Mouse (Mus musculus) CH12.LX (cell line): ENCODE results near the gene Crip2. TPM values are rescaled to one million over a fixed set of nuclear protein-coding genes. Genes with fewer than 3 reads are reported as not detected.

Source experiments
- DNase-seq: peaks from one replicate; pipeline ENCODE4 v3.0.0-alpha.2; 2013; ENCODE audit errors: extremely low read depth
- H3K27ac ChIP-seq: 2 replicates; pipeline ENCODE4 v1.5.1; 2012; ENCODE audit warnings: low read depth, mild to moderate bottlenecking, control low read depth, moderate library complexity; ENCODE audit not compliant: insufficient read depth
- H3K27me3 ChIP-seq: replicated peaks from 2 replicates; pipeline ENCODE3; 2012; ENCODE audit warnings: inconsistent platforms
- H3K36me3 ChIP-seq, 2 experiments: replicated peaks in 1 of 2; 2 replicates each; pipeline versions ENCODE3 to v1.6.1; 2012; ENCODE audit warnings: inconsistent platforms in 1 of 2, low read length in 1 of 2, mild to moderate bottlenecking in 1 of 2, mixed read lengths in 1 of 2, moderate library complexity in 1 of 2; ENCODE audit not compliant: control insufficient read depth in 1 of 2, insufficient read depth in 1 of 2
- H3K4me1 ChIP-seq, 2 experiments: 2 replicates each; pipeline ENCODE4 v1.6.1; 2012; ENCODE audit warnings: inconsistent platforms in 1 of 2, moderate library complexity in 1 of 2; ENCODE audit not compliant: insufficient read depth in 2 of 2, control insufficient read depth in 1 of 2
- H3K4me2 ChIP-seq: 2 replicates; pipeline ENCODE4 v1.6.1; 2012; ENCODE audit warnings: low read depth, mild to moderate bottlenecking, control low read depth; ENCODE audit not compliant: poor library complexity, insufficient read depth, severe bottlenecking
- H3K4me3 ChIP-seq, 3 experiments: fragments of 150-350 bp in 1 of 3; sonication (generic) in 1 of 3; replicated peaks in 1 of 3; 2 replicates each; pipeline versions ENCODE3 to v1.5.1; 2011 to 2012; ENCODE audit warnings: low read depth in 2 of 3, low read length in 2 of 3, mild to moderate bottlenecking in 2 of 3, moderate library complexity in 2 of 3, control low read depth in 1 of 3, improper control_type of control experiment in 1 of 3, inconsistent platforms in 1 of 3, mixed read lengths in 1 of 3; ENCODE audit not compliant: poor library complexity in 1 of 3
- H3K79me2 ChIP-seq: replicated peaks from 2 replicates; pipeline ENCODE4 v1.6.1; 2012; ENCODE audit warnings: mild to moderate bottlenecking, moderate library complexity; ENCODE audit not compliant: control insufficient read depth, poor library complexity, insufficient read depth, severe bottlenecking; ENCODE audit errors: extremely low read depth
- H3K9ac ChIP-seq: 2 replicates; pipeline ENCODE4 v1.6.1; 2012; ENCODE audit warnings: low read depth, mild to moderate bottlenecking, control low read depth, moderate library complexity; ENCODE audit not compliant: insufficient read depth
- H3K9me3 ChIP-seq: replicated peaks from 2 replicates; pipeline ENCODE3; 2012; ENCODE audit warnings: low read length, inconsistent platforms, mixed read lengths
- CHD1 ChIP-seq: IDR thresholded peaks from 2 replicates; pipeline ENCODE4 v1.6.1; 2012; ENCODE audit warnings: low read depth, low read length, improper control_type of control experiment, inconsistent platforms
- CHD2 ChIP-seq: IDR thresholded peaks from 2 replicates; pipeline ENCODE4 v1.6.1; 2011; ENCODE audit warnings: low read length, improper control_type of control experiment
- ELF1 ChIP-seq: IDR thresholded peaks from 2 replicates; pipeline ENCODE4 v1.6.1; 2014; ENCODE audit warnings: low read depth, mild to moderate bottlenecking, inconsistent platforms, low read length, improper control_type of control experiment
- EP300 ChIP-seq: IDR thresholded peaks from 2 replicates; pipeline ENCODE4 v1.6.1; 2011; ENCODE audit warnings: low read length, improper control_type of control experiment
- HCFC1 ChIP-seq: IDR thresholded peaks from 2 replicates; pipeline ENCODE4 v1.6.1; 2012; ENCODE audit warnings: low read depth, mild to moderate bottlenecking, inconsistent platforms, low read length, improper control_type of control experiment
- JUN ChIP-seq: IDR thresholded peaks from 2 replicates; pipeline ENCODE4 v1.6.1; 2011; ENCODE audit warnings: low read depth, mild to moderate bottlenecking, low read length, improper control_type of control experiment, moderate library complexity; ENCODE audit not compliant: insufficient read depth
- MAFK ChIP-seq: IDR thresholded peaks from 2 replicates; pipeline ENCODE4 v1.6.1; 2011; ENCODE audit warnings: low read length, improper control_type of control experiment; ENCODE audit not compliant: insufficient replicate concordance
- MAX ChIP-seq: IDR thresholded peaks from 2 replicates; pipeline ENCODE4 v1.6.1; 2011; ENCODE audit warnings: low read length, improper control_type of control experiment
- MAZ ChIP-seq: IDR thresholded peaks from 2 replicates; pipeline ENCODE4 v1.6.1; 2012; ENCODE audit warnings: low read depth, mild to moderate bottlenecking, inconsistent platforms, low read length, improper control_type of control experiment, moderate library complexity
- PAX5 ChIP-seq: IDR thresholded peaks from 2 replicates; pipeline ENCODE4 v1.6.1; 2012; ENCODE audit warnings: low read length, inconsistent platforms, mixed read lengths
- POLR2A ChIP-seq: IDR thresholded peaks from 2 replicates; pipeline ENCODE4 v1.6.1; 2011; ENCODE audit warnings: low read depth, mild to moderate bottlenecking, improper control_type of control experiment, low read length
- POLR2AphosphoS2 ChIP-seq: IDR thresholded peaks from 2 replicates; pipeline ENCODE4 v1.6.1; 2011; ENCODE audit warnings: low read depth, low read length, improper control_type of control experiment
- TBP ChIP-seq: conservative IDR thresholded peaks from 2 replicates; pipeline ENCODE4 v1.6.1; 2011; ENCODE audit warnings: low read depth, low read length, improper control_type of control experiment
- UBTF ChIP-seq: IDR thresholded peaks from 2 replicates; pipeline ENCODE4 v1.6.1; 2012; ENCODE audit warnings: low read depth, mild to moderate bottlenecking, inconsistent platforms, low read length, improper control_type of control experiment, moderate library complexity
- USF1 ChIP-seq: IDR thresholded peaks from 2 replicates; pipeline ENCODE4 v1.6.1; 2014; ENCODE audit warnings: low read depth, mild to moderate bottlenecking, inconsistent platforms, low read length, improper control_type of control experiment
- USF2 ChIP-seq: conservative IDR thresholded peaks from 2 replicates; pipeline ENCODE4 v1.6.1; 2011; ENCODE audit warnings: low read depth, low read length, improper control_type of control experiment
- ZC3H11A ChIP-seq: IDR thresholded peaks from 2 replicates; pipeline ENCODE4 v1.6.1; 2012; ENCODE audit warnings: low read depth, mild to moderate bottlenecking, inconsistent platforms, low read length, improper control_type of control experiment
- ZNF384 ChIP-seq: IDR thresholded peaks from 2 replicates; pipeline ENCODE4 v1.6.1; 2012; ENCODE audit warnings: low read depth, low read length, improper control_type of control experiment, inconsistent platforms
- dilution Hi-C: fragments of 300-500 bp; cut with MboI; formaldehyde crosslinking; loops from 2 replicates; pipeline ENCODE4 v1.14.3; 2020; ENCODE audit warnings: low sequenced_read_pairs; ENCODE audit not compliant: extremely low pct_unique_long_range_greater_than_20kb, extremely low pct_ligation_motif_present
- in situ Hi-C: fragments of 300-500 bp; cut with MboI; formaldehyde crosslinking; loops from 3 replicates; pipeline ENCODE4 v1.14.3; 2019; ENCODE audit warnings: low sequenced_read_pairs, low pct_ligation_motif_present, low pct_unique_long_range_greater_than_20kb, mixed read lengths
- polyA plus RNA-seq: library from polyadenylated mRNA; unstranded; fragments of >175 nt; gene quantifications from 2 replicates; pipeline ENCODE4 v1.2.1, GENCODE M21; 2012; ENCODE audit warnings: low read depth; ENCODE audit not compliant: insufficient read length
- total RNA-seq, 2 experiments: library from RNA; depleted of rRNA; stranded (reverse); fragments of 300-350 nt in 1 of 2; fragments of >200 nt in 1 of 2; gene quantifications; 2 replicates each; pipeline ENCODE4 v1.2.3; 2012 to 2014

The Crip2 gene
- total and polyA plus RNA-seq, 3 experiments, result 0.89 to 7.7 TPM; not detected in 1

DNA sequence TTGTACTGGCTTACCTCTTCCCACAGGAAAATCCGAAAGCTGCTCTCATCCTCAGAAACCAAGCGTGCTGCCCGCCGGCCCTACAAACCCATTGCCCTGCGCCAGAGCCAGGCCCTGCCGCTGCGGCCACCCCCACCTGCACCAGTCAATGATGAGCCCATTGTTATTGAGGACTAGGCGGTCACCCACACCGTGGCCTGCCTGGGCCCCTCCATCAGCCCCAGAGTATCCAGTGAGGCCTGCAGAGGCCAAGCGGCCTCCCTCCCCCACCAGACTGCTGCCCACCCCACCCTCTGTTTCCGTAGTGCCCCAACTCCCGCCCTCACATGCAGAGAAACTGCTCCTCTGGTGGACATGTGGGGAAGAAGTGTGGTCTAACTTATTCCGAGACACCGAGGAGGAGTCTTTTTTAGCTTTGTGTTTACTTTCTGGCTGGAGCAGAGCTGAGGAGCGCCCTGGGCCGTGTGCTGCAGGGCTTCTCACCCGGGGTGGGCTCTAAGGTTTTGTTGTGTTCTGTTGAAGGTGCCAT, 3.5 kb upstream of the Crip2 start:
- Histone ChIP-seq H3K4me2 (no peak overlapping the region), H3K79me2 (no peaks in the 10 kb centered on the region), H3K4me1 (peaks cover 0 to 7% of the 10 kb centered on the region in 2 experiments; a peak in 1 of 4 replicates), H3K27ac (no peak overlapping the region), H3K9me3 (peaks cover 23% of the 10 kb centered on the region), H3K36me3 (peaks cover 66 to 91% of the 10 kb centered on the region in 2 experiments), H3K9ac (no peak overlapping the region), H3K4me3 (no peak overlapping the region), H3K27me3 (no peaks in the 10 kb centered on the region)
- TF ChIP-seq HCFC1 (no peak), EP300 (no peak), ZC3H11A (no peak), CHD2 (no peak), JUN (no peak), POLR2AphosphoS2 (no peak), TBP (no peak)
- in situ Hi-C loops, result no loop called here
- dilution Hi-C loops, result no loop called here
- no peak for DNase-seq

DNA sequence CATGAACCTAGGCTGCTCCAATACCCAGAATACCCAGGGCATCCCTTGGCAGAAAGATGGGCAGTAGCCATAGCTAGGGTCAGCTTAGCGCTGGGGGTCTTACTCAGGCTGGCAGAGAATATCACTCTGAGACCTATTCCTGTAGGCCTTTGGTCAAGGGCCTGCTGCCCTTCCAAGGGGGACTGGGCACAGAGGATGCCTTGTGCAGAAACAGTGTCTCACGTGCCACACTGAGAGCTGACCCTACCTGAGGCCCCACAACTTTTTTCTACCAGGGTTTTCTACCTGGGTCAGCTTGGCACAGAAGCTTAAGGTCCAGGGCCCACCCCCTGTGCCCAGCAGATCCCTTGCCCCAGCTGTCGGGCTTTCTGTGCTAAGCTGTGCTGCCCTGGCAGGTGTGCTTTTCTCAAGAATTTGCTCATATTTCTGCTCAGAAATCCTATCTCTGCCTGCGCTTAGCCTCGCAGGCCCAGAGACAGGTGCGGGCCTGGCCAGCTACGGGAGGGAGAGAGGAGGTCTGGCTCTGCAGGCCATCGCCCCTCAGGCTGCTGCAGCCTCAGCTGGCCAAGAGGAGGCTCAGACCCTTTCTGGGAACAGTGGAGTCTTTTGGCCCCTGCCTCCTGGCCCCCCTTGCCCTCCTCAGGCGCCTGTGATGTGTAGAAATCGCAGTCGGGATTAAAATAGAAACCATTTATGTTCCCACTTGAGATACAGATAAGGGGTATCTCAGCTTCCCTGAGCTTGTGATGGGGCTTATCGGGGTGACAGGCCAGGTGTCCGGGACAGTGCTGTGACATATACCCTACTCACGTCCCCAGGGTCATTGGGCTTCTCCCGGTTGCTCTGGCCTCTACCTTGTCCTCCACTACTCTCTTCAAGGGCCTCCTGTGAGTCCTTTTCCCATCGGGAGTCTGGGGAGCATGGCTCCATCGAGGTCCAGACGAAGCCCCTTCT, 2.5 kb upstream of the Crip2 start:
- no peak overlapping the region for H3K27ac ChIP-seq
- DNase-seq, result no peak
- H3K9me3 ChIP-seq, result peaks cover 23% of the 10 kb centered on the region
- no peak overlapping the region for H3K4me2 ChIP-seq
- H3K79me2 ChIP-seq, result no peaks in the 10 kb centered on the region
- H3K9ac ChIP-seq, result no peak overlapping the region
- H3K4me1 ChIP-seq, result peaks cover 0 to 7% of the 10 kb centered on the region in 2 experiments; a peak in 1 of 4 replicates
- H3K27me3 ChIP-seq, result no peaks in the 10 kb centered on the region
- dilution Hi-C loops (no loop called here), in situ Hi-C loops (no loop called here)
- H3K36me3 ChIP-seq, result peaks cover 56 to 82% of the 10 kb centered on the region in 2 experiments
- no peak overlapping the region for H3K4me3 ChIP-seq
- no peak for TF ChIP-seq POLR2AphosphoS2

DNA sequence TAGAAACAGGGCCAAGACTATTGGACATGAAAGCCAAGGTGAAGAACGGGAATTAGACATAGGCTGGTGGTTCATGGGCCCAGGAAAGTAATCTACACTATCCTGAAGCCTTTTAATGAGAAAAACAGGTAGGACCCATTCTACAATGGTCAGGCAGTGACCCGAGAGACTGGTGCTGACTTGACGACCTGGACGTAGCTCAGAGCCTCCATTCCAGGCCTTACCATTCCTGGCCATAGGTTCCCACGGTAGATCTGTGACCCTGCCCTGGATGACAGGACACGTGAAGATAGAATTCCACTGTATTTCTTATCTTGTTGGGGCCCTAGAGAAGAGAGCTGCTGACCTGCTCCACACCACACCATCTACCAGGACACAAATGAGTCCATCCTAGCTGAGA, 1.7 kb upstream of the Crip2 start:
- no peak overlapping the region for H3K9ac ChIP-seq
- in situ Hi-C loops, result no loop called here
- H3K27me3 ChIP-seq, result no peaks in the 10 kb centered on the region
- TF ChIP-seq CHD2 (no peak), TBP (no peak), JUN (no peak), USF1 (no peak), ZNF384 (no peak), ELF1 (no peak), MAZ (no peak), PAX5 (no peak), CHD1 (no peak), MAX (no peak), UBTF (no peak), POLR2AphosphoS2 (no peak), EP300 (no peak), POLR2A (no peak), MAFK (no peak), USF2 (no peak)
- H3K4me3 ChIP-seq, result no peak overlapping the region
- H3K4me2 ChIP-seq, result no peak overlapping the region
- DNase-seq, result no peak
- no peak overlapping the region for H3K27ac ChIP-seq
- no peaks in the 10 kb centered on the region for H3K79me2 ChIP-seq
- peaks cover 49 to 74% of the 10 kb centered on the region in 2 experiments for H3K36me3 ChIP-seq
- H3K4me1 ChIP-seq, result peaks cover 0 to 7% of the 10 kb centered on the region in 2 experiments; a peak in 1 of 4 replicates
- dilution Hi-C loops, result no loop called here
- H3K9me3 ChIP-seq, result peaks cover 23% of the 10 kb centered on the region
